Mouse (Mus musculus): ENCODE results near the gene Slc6a16.

Slc6a16 gene

DNA sequence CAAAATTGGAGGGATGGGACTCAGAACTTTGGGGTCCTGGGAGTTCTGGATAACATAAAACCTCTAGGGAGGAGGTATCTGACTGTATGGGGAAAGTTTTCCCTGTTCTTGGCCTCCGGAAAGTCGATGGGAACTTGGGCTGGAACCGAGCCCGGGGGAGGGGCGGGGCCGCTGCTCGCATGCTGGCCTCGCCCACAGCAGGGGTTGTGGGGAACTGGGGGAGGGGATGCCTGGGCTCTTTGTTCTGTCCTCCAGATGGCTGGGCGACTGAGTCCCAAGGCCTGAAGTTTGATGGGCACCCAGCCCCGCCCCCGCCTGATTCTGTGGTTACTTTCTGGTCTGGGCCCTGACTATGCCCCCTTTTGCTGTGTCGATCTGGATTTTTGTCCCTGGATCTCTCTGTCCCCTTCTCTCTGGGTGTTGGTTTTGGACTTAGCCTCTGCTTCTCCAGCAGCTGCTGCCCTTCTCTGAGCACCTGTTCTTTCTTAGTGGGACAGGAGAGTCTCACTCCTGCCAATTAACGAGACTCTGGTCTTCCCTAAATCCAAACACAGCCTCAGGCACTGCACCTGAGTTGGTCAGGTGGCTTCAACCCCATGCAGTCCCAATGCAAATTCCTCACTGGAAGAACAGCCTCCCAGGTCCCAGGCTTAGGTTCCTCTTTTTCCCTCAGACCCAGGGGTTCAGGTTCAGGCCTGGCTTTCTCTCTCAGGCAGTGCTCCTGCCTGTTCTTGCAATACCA lies 24.3 kb upstream of the Slc6a16 start:
- no peak for DNase-seq (ENCODE audit: low spot score in 2 of 2)

GRCm38 (mm10) chr7:45221680-45222079 lies 19.2 kb upstream of the Slc6a16 start:
- no peak for DNase-seq (ENCODE audit: low spot score in 2 of 2)

DNA sequence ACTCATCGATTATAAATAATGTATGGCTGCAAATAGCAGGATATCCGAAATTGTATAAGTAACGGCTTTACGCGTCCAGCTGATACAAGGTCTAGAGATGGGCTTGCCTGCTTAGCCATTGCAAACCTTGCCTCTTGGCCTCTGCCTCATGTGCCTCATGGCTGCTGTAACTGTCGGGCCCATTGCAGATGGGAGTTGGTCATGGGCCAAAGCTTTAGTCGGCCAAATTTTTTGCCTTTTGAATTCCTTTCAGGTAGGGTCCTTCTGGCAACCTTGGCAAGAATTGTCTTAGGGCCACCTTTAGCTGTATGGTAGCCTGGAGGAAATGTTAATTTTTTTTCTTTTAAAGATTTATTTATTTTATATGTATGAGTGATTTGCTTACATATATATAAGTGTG lies 16.1 kb upstream of the Slc6a16 start:
- DNase-seq (ENCODE audit: low spot score in 2 of 2) = no peak

DNA sequence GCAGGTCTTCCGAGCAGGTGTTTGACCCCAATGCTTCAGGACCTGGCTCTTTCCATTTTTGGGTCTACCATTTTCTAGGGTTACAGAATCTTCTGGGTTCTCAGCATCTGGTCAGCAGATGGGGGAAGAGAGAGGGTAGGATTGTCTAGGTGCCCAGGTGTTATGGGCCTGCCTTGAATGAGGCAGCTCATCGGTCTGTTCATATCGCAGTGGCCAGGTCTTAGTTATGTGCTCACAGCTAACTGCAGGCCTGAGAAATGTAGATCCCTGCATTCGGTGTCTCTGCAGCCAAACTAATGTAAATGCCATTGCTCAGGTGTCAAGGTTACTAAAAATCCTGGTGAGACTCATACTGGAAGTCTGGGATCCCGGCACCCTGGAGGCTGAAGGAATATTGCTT lies 14.5 kb upstream of the Slc6a16 start:
- peak in 1 of 2 experiments; percentile 3 for DNase-seq (ENCODE audit: low spot score in 2 of 2)

DNA sequence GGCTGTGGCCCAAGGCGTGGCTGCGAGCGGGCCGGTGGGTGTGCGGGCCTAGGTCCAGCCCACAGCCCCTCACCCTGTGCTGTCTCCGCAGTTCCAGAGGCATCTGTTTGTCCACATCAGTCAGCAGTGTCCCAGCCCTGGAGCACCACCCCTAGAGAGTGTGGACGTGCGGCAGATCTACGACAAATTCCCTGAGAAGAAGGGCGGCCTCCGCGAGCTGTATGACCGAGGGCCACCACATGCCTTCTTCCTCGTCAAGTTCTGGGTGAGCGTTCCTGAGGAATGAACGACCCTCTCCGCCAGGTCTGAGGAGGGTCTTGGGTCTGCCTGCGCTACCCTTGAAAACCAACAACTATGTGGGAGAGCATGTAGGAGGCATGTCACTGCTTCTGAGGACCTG lies 12.3 kb upstream of the Slc6a16 start:
- DNase-seq (ENCODE audit: low spot score in 2 of 2) = peak in 1 of 2 experiments; percentile 7

DNA sequence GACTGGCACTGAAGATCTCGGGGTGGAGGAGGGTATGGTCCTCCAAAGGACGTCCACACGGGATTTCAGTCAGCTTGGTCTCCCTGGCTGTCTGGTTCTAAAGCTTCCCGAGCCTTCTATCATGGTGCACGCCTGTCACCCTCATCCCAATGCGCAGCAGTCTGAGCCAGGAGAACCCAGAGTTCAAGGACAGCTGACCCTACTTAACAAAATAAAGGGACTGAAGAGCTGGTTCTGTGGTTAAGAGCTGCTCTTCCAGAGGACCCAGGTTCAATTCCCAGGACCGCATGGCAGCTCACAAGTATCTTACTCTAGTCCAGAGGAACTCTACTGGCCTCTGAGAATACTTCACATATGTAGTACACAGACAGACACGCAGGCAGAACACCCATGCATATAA lies 11.8 kb upstream of the Slc6a16 start:
- no peak for DNase-seq (ENCODE audit: low spot score in 2 of 2)

DNA sequence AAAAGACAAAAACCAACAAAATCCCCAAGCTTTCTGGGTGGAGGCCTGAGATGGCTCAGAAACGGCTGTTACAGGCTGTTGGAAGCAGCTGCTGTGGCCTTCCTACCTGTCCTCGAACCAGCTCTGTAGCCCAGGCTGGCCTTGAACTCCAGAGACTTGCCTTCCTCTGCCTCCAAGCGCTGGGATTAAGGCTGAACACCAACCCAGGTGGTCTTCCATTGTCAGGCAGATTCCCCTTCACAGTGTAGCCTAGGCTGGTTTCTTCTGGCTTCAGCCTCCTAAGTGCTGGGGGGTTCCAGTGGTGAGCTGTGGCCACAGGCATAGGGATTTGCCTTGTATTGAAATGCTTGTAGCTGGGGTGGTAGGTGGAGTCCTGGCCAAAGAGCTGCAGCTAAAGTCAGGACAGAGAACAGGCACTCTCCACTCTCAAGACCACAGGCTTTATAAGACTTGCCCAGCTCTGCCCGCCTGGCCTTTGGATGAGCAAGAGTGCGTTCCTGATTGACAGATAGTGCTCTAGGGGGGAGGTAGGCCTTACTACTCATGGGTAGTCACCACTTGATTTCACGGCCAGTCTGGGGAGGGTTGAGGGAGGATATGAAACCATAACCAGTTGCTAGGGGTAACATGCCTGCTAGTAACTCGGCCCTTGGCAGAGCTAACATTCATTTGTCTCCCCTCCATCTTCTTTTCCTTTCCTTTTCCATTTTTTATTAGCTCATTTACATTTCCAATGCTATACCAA lies 11.3 kb upstream of the Slc6a16 start:
- DNase-seq (ENCODE audit: low spot score in 2 of 2) = peak; percentile 12 to 53

DNA sequence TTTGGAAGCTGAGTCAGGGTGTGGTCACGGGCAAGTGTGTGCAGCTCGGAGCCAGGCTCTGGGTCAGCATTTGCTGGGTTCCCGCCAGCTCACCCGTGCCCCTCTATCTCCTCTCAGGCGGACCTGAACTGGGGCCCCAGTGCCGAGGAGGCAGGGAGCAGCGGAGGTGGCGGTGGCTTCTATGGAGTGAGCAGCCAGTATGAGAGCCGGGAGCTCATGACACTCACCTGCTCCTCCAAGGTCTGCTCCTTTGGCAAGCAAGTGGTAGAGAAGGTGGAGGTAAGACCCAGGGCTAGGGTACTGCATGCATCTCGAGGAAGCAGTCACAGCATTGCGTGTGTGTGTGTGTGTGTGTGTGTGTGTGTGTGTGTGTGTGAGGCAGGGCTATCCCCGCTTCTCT lies 9.7 kb upstream of the Slc6a16 start:
- peak in 1 of 2 experiments; percentile 6 for DNase-seq (ENCODE audit: low spot score in 2 of 2)

DNA sequence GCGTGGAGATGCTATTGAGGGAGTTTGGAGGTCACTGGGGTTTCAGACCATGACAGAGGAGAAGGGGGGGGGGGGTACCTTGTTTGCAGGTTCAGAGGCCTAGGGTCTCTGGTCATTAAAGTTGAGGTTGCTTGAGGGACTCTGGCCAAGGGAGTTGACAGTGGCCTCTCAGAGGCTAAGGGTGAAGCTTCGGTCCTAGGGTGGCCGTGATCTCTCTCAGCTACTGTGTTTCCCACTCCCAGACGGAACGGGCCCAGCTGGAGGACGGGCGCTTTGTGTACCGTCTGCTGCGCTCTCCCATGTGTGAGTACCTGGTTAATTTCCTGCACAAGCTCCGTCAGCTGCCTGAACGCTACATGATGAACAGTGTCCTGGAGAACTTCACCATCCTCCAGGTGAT lies 8.9 kb upstream of the Slc6a16 start:
- DNase-seq (ENCODE audit: low spot score in 2 of 2) = peak in 1 of 2 experiments; percentile 6

DNA sequence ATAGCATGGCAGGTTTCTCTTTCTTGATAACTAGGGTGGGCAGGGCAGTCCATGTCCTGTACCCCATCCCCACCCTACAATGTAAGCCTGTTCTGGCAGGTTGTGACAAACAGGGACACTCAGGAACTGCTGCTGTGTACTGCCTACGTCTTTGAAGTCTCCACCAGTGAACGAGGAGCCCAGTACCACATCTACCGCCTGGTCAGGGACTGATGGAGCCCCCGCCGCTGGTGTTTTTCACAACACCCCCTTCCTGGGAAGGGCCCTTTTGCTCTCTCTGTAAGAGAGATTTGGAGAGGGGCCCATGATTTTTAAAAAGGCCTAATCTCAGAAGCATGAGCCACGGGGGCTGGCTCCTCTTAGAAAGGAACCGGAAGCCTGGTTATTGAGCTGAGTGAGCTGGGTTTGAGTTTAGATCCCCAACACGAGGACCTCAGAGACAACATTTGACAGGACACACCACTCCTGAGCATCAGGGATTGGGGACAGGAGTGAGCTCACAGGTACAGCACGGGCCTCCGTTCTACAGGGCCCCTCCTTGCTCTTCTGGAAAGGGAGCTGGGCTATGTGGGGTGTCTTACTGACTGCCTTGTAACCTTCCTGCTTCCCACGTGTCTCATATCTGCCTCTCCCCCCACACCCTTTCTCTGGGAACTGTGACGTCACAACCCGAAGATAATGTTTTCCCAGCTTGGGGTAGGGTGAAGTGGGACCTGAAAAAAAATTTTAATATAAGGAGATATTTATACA lies 8.0 kb upstream of the Slc6a16 start:
- DNase-seq (ENCODE audit: low spot score in 2 of 2) = peak in 1 of 2 experiments; percentile 5

DNA sequence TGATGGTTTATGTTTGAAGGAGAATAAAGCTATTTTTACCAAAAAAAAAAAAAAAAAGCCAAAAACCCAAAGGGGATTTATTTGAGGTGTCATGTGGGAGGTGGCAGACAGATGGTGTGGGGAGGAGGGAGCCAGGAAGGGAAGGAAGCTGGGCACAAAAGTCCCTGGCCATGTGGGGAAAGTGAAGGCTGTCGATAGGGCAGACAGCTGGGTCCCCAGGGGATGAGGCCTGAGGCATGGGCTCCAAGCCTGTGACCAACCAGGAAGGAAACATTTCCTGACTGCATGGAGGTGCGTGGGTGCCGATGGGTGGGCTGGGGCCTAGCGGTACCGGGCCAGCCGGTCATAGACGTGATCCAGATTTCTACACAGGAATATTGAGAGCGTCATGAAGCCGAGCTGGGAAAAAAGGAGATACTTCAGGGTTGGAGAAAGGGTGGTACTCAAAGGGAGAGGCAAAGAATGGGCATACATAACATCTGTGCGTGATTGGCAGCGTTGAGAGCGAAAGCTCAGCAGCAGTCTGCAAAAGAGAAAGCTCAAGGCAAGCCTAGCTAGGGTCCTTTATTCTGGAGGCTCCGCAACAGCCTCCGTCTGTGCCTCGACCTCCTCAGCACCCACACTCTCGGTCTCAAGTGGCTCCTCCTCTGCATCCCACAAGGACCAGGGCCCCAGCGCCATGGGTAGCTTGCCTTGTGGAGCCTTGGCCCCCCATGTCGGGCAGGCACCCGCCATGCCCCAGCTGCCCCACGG lies 7.1 kb upstream of the Slc6a16 start:
- DNase-seq (ENCODE audit: low spot score in 2 of 2) = no peak

DNA sequence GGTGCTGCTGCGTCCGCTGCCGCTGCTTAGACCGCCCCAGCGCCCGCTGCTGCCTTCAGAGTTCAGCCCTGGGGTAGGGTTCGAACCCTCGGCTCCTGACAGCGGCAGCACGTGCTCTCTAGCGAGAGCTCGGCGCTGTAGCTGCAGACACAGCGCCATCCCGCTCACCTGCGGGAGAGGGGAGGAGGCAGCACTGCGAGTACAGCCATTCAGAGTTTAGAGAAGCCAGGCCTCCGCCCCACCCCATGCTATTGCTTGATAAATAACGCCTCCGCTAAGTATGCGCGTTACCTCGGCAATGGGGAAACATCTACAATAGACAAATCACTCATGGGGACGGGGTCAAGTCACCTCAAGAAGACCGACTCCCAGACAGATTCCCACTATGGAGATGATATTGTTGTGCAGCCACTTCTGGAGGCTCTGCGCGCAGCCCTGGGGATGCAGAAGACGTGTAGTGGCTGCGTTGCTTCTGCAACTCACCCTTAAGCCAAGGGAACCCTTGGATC lies 6.5 kb upstream of the Slc6a16 start:
- DNase-seq (ENCODE audit: low spot score in 2 of 2) = peak in 1 of 2 experiments; percentile 7

- peak in 1 of 2 experiments; percentile 6 for DNase-seq (ENCODE audit: low spot score in 2 of 2)
Observed at GRCm38 (mm10) chr7:45234922-45235571, 5.8 kb upstream of the Slc6a16 start.

DNA sequence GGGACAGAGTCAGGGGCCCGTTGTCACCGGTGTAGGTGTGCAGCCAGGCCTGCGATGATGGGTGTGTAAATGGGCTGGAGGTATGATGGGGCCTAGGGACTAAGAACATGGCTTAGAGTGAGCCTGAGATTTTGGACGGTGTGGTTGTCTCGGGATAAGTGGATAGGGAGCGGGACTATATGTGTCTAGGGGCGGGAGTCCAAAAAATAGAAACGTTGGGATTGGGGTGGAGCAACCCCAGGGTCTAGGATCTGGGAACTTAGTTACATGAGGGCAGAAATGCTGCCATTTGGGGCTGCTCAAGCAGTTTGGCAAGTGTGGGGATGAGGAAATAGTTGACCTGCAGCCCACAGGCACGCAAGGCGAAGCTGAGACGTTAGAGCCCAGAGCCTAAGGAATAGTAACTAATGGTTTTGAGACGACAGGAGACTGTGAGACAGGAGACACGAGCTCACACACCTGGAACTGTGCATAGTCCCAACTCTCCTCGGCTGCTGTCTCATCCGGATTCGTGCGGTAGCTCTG lies 5.2 kb upstream of the Slc6a16 start:
- DNase-seq (ENCODE audit: low spot score in 2 of 2) = no peak

DNA sequence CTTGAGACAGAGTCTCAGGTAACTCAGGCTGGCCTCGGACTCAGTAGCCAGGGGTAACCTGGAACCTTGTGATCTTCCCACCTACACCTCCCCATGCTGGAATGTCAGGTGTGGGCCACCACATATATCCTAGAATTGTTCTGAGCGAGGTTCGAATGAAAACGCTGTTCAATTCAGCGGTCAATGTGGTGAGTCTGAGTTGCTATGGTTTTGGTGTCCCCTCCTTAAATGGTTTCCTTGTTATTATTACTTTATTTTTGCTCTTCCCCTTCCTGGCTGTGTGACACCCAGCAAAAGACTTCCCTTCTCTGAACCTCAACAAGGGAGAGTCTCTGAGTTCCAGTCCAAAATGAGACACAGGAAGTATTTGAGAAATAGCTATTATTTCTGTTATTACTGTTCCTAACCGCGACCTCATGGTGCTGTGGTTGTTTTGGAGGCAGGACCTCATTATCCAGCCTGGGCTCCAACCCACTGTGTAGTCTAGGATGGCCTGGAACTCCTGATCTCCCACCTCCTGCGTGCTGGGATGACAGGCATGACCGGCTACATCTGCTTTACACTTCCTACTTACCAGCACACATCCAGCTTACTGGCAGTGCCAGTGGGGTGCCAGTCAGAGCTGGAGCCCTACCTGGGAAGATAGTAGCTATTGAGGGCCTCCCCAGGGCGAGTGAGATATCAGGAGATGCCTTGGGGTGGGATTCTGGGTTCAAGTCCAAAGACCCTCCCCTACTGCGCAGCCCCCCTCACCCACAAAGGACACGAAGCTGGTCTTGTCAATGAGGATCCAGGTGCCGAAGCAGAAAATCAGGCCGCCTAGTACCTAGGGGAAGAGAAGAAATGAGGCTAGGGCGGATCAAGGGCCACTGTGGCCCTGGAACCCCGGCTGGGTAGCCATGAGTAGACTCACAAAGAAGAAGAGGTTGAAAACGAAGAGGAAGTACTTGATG lies 2.9 kb upstream of the Slc6a16 start:
- DNase-seq (ENCODE audit: low spot score in 2 of 2) = peak in 1 of 2 experiments; percentile 7

DNA sequence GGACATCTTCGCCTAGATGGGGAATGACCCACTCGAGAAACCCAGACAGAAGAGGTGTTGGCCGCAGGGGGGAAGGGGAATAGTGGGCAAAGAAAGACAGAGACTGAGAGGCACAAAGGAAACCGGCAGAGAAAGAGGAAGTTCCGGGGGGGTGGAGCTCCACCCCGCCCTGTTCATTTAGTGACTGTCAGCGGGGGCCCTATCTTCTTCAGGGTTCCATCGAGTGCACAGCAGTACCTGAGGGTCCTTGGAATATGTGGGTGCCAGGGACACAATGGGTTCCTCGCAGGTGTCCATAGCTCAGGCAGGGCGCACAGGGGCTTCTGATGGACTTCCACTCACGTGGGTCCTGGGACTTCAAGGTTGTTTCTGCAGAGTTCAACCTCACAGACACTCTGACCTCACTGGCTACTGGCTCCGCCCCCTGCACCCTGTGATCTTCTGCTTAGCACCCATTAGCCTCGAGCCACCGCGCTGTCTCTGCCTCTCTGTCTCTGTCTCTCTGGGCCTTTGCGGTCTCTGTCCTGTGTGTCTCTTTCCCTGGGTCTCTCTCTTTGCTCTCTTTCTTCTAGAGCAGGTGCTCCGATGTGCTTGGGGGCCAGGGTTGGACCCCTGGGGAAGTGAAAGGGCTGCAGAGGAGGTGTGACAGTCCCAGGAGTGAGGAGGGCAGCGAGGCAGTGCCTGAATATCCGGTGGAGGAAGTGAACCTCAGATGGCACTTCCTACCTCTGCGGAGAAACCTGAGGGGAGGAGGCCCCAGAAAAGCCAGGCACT lies 2.0 kb upstream of the Slc6a16 start, which contains the start of gene Cd37:
TSS of gene Cd37 (minus strand) at position 393 of the 774 bp plus-strand sequence.
- DNase-seq (ENCODE audit: low spot score in 2 of 2) = peak; percentile 47 to 60

GRCm38 (mm10) chr7:45240109-45240508 lies 776 bp upstream of the Slc6a16 start:
- peak in 1 of 2 experiments; percentile 5 for DNase-seq (ENCODE audit: low spot score in 2 of 2)

DNA sequence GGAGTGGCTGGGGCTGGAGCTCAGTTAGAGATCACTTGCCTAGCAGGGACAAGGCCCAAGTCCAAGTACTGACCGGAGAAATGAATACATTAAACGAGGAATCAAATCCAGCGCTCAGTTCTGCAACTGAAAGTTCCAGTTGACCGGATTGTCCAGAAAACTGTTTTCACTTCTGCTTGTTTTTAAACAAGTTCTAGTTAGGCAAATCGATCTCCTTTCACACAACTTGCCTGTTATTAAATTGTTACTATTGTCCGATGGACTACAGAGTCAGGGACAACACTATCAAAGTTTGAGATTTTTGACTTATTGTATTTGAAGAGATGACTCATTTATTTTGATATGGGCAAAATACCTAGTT lies 484 bp downstream of the Slc6a16 start:
- DNase-seq (ENCODE audit: low spot score in 2 of 2) = no peak

DNA sequence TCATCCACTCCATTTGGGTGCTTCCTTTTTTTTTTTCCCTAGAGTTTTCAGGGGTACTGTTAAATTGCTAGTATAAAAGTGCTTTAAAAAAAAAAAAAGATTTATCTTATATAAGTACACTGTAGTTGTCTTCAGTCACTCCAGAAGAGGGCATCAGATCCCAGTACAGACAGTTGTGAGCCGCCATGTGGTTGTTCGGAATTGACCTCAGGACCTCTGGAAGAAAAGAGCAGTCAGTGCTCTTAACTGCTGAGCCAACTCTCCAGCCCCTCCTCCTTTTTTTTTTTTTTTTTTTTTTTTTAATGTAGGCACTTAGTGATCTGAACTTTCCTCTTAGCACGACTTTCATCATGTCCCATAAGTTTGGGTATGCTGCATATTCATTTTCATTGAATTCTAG lies 6.8 kb downstream of the Slc6a16 start:
- DNase-seq (ENCODE audit: low spot score in 2 of 2) = peak in 1 of 2 experiments; percentile 3

All from spleen, postnatal 14 days (tissue).